Mouse (Mus musculus): Measurements from ENCODE around the gene Scrn1. TPM values are rescaled to one million over a fixed set of nuclear protein-coding genes. Genes with fewer than 3 reads are reported as not detected.

Scrn1 gene
- 7.1 and 7.6 TPM in 2 replicates for polyA plus RNA-seq (2015; fragmentation: Nextera tagmentation; extraction: Ambion mirVana)

- Histone ChIP-seq H3K4me3 (peak within 1 kb of the TSS; percentile 68), H3K4me2 (peak within 1 kb of the TSS; percentile 99), H3K9me3 (replicated peaks) (no peaks in the 10 kb centered on the region), H3K4me1 (replicated peaks) (peaks cover 14% of the 10 kb centered on the region), H3K9ac (peak within 1 kb of the TSS; percentile 55), H3K27ac (peak within 1 kb of the TSS; percentile 32; the same call in 1 of the 2 replicates), H3K27me3 (0 out of 2 replicates have a peak, but pooled peaks cover 7% of the 10 kb centered on the region), H3K36me3 (no peaks in the 10 kb centered on the region)
- 2% methylated on average over 60 of the region's 60 CpGs for WGBS
- peak; percentile 76 for ATAC-seq (replicated peaks; ENCODE audit: insufficient number of reproducible peaks, insufficient read depth, low FRiP score, low read depth)
These were observed at the start of gene Scrn1 for GRCm38 (mm10) chr6:54565665-54566545. Scrn1 (minus strand) TSS chr6:54566489.

- Histone ChIP-seq H3K27me3 (no peaks in the 10 kb centered on the region), H3K4me1 (replicated peaks) (no peaks in the 10 kb centered on the region), H3K9ac (no peak overlapping the region), H3K4me3 (no peak overlapping the region), H3K36me3 (0 out of 2 replicates have a peak, but pooled peaks cover 9% of the 10 kb centered on the region), H3K27ac (no peak overlapping the region), H3K9me3 (replicated peaks) (no peaks in the 10 kb centered on the region), H3K4me2 (no peak overlapping the region)
- 46% methylated on average over 4 of the region's 4 CpGs for WGBS
- no peak for ATAC-seq (replicated peaks; ENCODE audit: insufficient number of reproducible peaks, insufficient read depth, low FRiP score, low read depth)
These were observed 40.0 kb upstream of the Scrn1 start for GRCm38 (mm10) chr6:54606241-54606640.

GRCm38 (mm10) chr6:54604001-54604715, 37.9 kb upstream of the Scrn1 start:
- WGBS, result 97% methylated on average over 1 of the region's 1 CpGs
- Histone ChIP-seq H3K4me1 (replicated peaks) (no peaks in the 10 kb centered on the region), H3K27ac (no peak overlapping the region), H3K4me3 (no peak overlapping the region), H3K36me3 (0 out of 2 replicates have a peak, but pooled peaks cover 3% of the 10 kb centered on the region), H3K9ac (no peak overlapping the region), H3K4me2 (no peak overlapping the region), H3K27me3 (no peaks in the 10 kb centered on the region), H3K9me3 (replicated peaks) (no peaks in the 10 kb centered on the region)
- no peak for ATAC-seq (replicated peaks; ENCODE audit: insufficient number of reproducible peaks, insufficient read depth, low FRiP score, low read depth)

GRCm38 (mm10) chr6:54602891-54603290, 36.6 kb upstream of the Scrn1 start:
- no peak overlapping the region for H3K27ac ChIP-seq
- H3K9ac ChIP-seq, result no peak overlapping the region
- no peaks in the 10 kb centered on the region for H3K9me3 ChIP-seq (replicated peaks)
- H3K4me3 ChIP-seq, result no peak overlapping the region
- H3K27me3 ChIP-seq, result no peaks in the 10 kb centered on the region
- H3K4me2 ChIP-seq, result no peak overlapping the region
- 81% methylated on average over 2 of the region's 2 CpGs for WGBS
- no peak for ATAC-seq (replicated peaks; ENCODE audit: insufficient number of reproducible peaks, insufficient read depth, low FRiP score, low read depth)
- H3K36me3 ChIP-seq, result no peaks in the 10 kb centered on the region
- H3K4me1 ChIP-seq (replicated peaks), result no peaks in the 10 kb centered on the region

GRCm38 (mm10) chr6:54600681-54601347, 34.5 kb upstream of the Scrn1 start:
- Histone ChIP-seq H3K4me3 (no peak overlapping the region), H3K4me1 (replicated peaks) (peaks cover 11% of the 10 kb centered on the region), H3K27ac (no peak overlapping the region), H3K27me3 (no peaks in the 10 kb centered on the region), H3K36me3 (no peaks in the 10 kb centered on the region), H3K4me2 (no peak overlapping the region), H3K9ac (no peak overlapping the region), H3K9me3 (replicated peaks) (no peaks in the 10 kb centered on the region)
- WGBS, result 82% methylated on average over 5 of the region's 5 CpGs
- ATAC-seq (replicated peaks; ENCODE audit: insufficient number of reproducible peaks, insufficient read depth, low FRiP score, low read depth), result no peak

GRCm38 (mm10) chr6:54597711-54598110, 31.4 kb upstream of the Scrn1 start:
- Histone ChIP-seq H3K27me3 (no peaks in the 10 kb centered on the region), H3K9ac (no peak overlapping the region), H3K9me3 (replicated peaks) (no peaks in the 10 kb centered on the region), H3K4me3 (no peak overlapping the region), H3K27ac (no peak overlapping the region), H3K4me2 (no peak overlapping the region), H3K36me3 (no peaks in the 10 kb centered on the region), H3K4me1 (replicated peaks) (peaks cover 22% of the 10 kb centered on the region)
- WGBS, result 79% methylated on average over 3 of the region's 3 CpGs
- ATAC-seq (replicated peaks; ENCODE audit: insufficient number of reproducible peaks, insufficient read depth, low FRiP score, low read depth), result no peak

GRCm38 (mm10) chr6:54597208-54597607, 30.9 kb upstream of the Scrn1 start, which contains the start of gene Fkbp14:
Fkbp14 (minus strand) TSS chr6:54597308.
- Histone ChIP-seq H3K9me3 (replicated peaks) (no peaks in the 10 kb centered on the region), H3K9ac (no peak within 1 kb of the TSS)
- 67% methylated on average over 4 of the region's 4 CpGs for WGBS

GRCm38 (mm10) chr6:54595330-54595878, 29.1 kb upstream of the Scrn1 start:
- Histone ChIP-seq H3K9ac (peak overlapping the region; percentile 80), H3K36me3 (no peaks in the 10 kb centered on the region), H3K27me3 (no peaks in the 10 kb centered on the region), H3K27ac (peak overlapping the region; percentile 82), H3K4me3 (peak overlapping the region; percentile 76), H3K4me1 (replicated peaks) (peaks cover 38% of the 10 kb centered on the region), H3K9me3 (replicated peaks) (no peaks in the 10 kb centered on the region), H3K4me2 (peak overlapping the region; percentile 89)
- ATAC-seq (replicated peaks; ENCODE audit: insufficient number of reproducible peaks, insufficient read depth, low FRiP score, low read depth), result peak; percentile 9; the same call in 1 of the 2 replicates
- under 1% methylated on average over 48 of the region's 48 CpGs for WGBS

More at GRCm38 (mm10) chr6:54597208-54597607, 30.9 kb upstream of the Scrn1 start, which contains the start of gene Fkbp14:
- H3K4me1 ChIP-seq (replicated peaks), result peaks cover 23% of the 10 kb centered on the region
- H3K4me3 ChIP-seq, result peak within 1 kb of the TSS; percentile 76
- H3K4me2 ChIP-seq, result peak within 1 kb of the TSS; percentile 89
- H3K36me3 ChIP-seq, result no peaks in the 10 kb centered on the region
- no peaks in the 10 kb centered on the region for H3K27me3 ChIP-seq
- H3K27ac ChIP-seq, result no peak within 1 kb of the TSS
- no peak for ATAC-seq (replicated peaks; ENCODE audit: insufficient number of reproducible peaks, insufficient read depth, low FRiP score, low read depth)

GRCm38 (mm10) chr6:54594469-54595329, 28.4 kb upstream of the Scrn1 start, which contains the start of gene Plekha8:
Plekha8 (plus strand) TSS chr6:54595111.
- H3K9me3 ChIP-seq (replicated peaks), result no peaks in the 10 kb centered on the region
- no peaks in the 10 kb centered on the region for H3K27me3 ChIP-seq
- H3K27ac ChIP-seq, result peak within 1 kb of the TSS; percentile 82
- H3K9ac ChIP-seq, result peak within 1 kb of the TSS; percentile 80
- no peaks in the 10 kb centered on the region for H3K36me3 ChIP-seq
- ATAC-seq (replicated peaks; ENCODE audit: insufficient number of reproducible peaks, insufficient read depth, low FRiP score, low read depth), result peak; percentile 93
- peak within 1 kb of the TSS; percentile 89 for H3K4me2 ChIP-seq
- under 1% methylated on average over 42 of the region's 49 CpGs for WGBS
- peak within 1 kb of the TSS; percentile 76 for H3K4me3 ChIP-seq
- peaks cover 38% of the 10 kb centered on the region for H3K4me1 ChIP-seq (replicated peaks)

All from heart, embryonic 15.5 days (tissue).